Mouse (Mus musculus) thymus, postnatal 10 days (tissue): ENCODE results near the gene Gm20388.

Experiments used
- DNase-seq, 2 experiments: peaks; one replicate each; pipeline ENCODE4 v3.0.0; 2021; ENCODE audit warnings: low spot score in 2 of 2

Gm20388 gene

GRCm38 (mm10) chr8:122283356-122284202 is 2372.9 kb downstream of the Gm20388 start:
- peak; percentile 35 to 39 for DNase-seq

- peak; percentile 78 to 82 for DNase-seq
Measured at GRCm38 (mm10) chr8:122284203-122284658, 2373.6 kb downstream of the Gm20388 start.

- peak; percentile 45 to 56 for DNase-seq
Measured at GRCm38 (mm10) chr8:122284659-122285261, 2374.1 kb downstream of the Gm20388 start.

- DNase-seq, result peak in 1 of 2 experiments; percentile 19
Measured at GRCm38 (mm10) chr8:122285727-122286126, 2375.1 kb downstream of the Gm20388 start.

GRCm38 (mm10) chr8:122286899-122287298 is 2376.3 kb downstream of the Gm20388 start:
- no peak for DNase-seq

- DNase-seq, result no peak
Measured at GRCm38 (mm10) chr8:122287742-122288141, 2377.1 kb downstream of the Gm20388 start.

GRCm38 (mm10) chr8:122288344-122288743 is 2377.7 kb downstream of the Gm20388 start:
- no peak for DNase-seq

GRCm38 (mm10) chr8:122291075-122291474 is 2380.4 kb downstream of the Gm20388 start:
- DNase-seq, result no peak

- DNase-seq, result peak in 1 of 2 experiments; percentile 32
Measured at GRCm38 (mm10) chr8:122291549-122291948, 2380.9 kb downstream of the Gm20388 start.

- no peak for DNase-seq
Measured at GRCm38 (mm10) chr8:122293484-122293883, 2382.8 kb downstream of the Gm20388 start.

- DNase-seq, result no peak
Measured at GRCm38 (mm10) chr8:122294273-122294683, 2383.6 kb downstream of the Gm20388 start.

- DNase-seq, result no peak
Measured at GRCm38 (mm10) chr8:122295389-122295788, 2384.7 kb downstream of the Gm20388 start.

GRCm38 (mm10) chr8:122296173-122297001 is 2385.7 kb downstream of the Gm20388 start:
- DNase-seq, result no peak

- DNase-seq, result no peak
Measured at GRCm38 (mm10) chr8:122299581-122300254, 2389.1 kb downstream of the Gm20388 start.

GRCm38 (mm10) chr8:122301081-122301480 is 2390.4 kb downstream of the Gm20388 start:
- DNase-seq, result no peak

GRCm38 (mm10) chr8:122301866-122302265 is 2391.2 kb downstream of the Gm20388 start:
- DNase-seq, result no peak

GRCm38 (mm10) chr8:122303451-122303850 is 2392.8 kb downstream of the Gm20388 start:
- DNase-seq, result no peak

GRCm38 (mm10) chr8:122304058-122304457 is 2393.4 kb downstream of the Gm20388 start:
- DNase-seq, result no peak

- DNase-seq, result no peak
Measured at GRCm38 (mm10) chr8:122306660-122307399, 2396.2 kb downstream of the Gm20388 start.

- no peak for DNase-seq
Measured at GRCm38 (mm10) chr8:122307836-122308235, 2397.2 kb downstream of the Gm20388 start.

GRCm38 (mm10) chr8:122309272-122309671 is 2398.6 kb downstream of the Gm20388 start:
- no peak for DNase-seq
